Mouse (Mus musculus): ENCODE results near the gene Ehd2.

Ehd2 gene

GRCm38 (mm10) chr7:15910521-15910920 lies 56.8 kb downstream of the Ehd2 start:
- no peak for DNase-seq (ENCODE audit: low read depth, low spot score)

GRCm38 (mm10) chr7:15907971-15908590 lies 59.3 kb downstream of the Ehd2 start:
- DNase-seq (ENCODE audit: low read depth, low spot score): no peak

- DNase-seq (ENCODE audit: low read depth, low spot score): no peak
Measured at GRCm38 (mm10) chr7:15906602-15907001, 60.8 kb downstream of the Ehd2 start.

GRCm38 (mm10) chr7:15905861-15906260 lies 61.5 kb downstream of the Ehd2 start:
- no peak for DNase-seq (ENCODE audit: low read depth, low spot score)

GRCm38 (mm10) chr7:15901366-15902048 lies 65.9 kb downstream of the Ehd2 start:
- no peak for DNase-seq (ENCODE audit: low read depth, low spot score)
